Mouse (Mus musculus) forebrain, embryonic 15.5 days (tissue): Measurements from ENCODE around the gene Atp2c2. TPM values are rescaled to one million over a fixed set of nuclear protein-coding genes. Genes with fewer than 3 reads are reported as not detected.

Experiments used
- ATAC-seq: fragments of 200-750 bp; cut with Nextera tagmentation; replicated peaks from 2 replicates; pipeline ENCODE4 v1.8.0; 2017; ENCODE audit warnings: mild to moderate bottlenecking, moderate TSS enrichment, moderate library complexity
- H3K27ac ChIP-seq: fragments of 300-500 bp; sonication (generic); replicated peaks from 2 replicates; pipeline ENCODE4 v1.5.1; 2015; ENCODE audit warnings: mild to moderate bottlenecking, inconsistent platforms
- H3K27me3 ChIP-seq: fragments of 300-500 bp; sonication (generic); 2 replicates; pipeline ENCODE4 v1.6.1; 2015; ENCODE audit warnings: inconsistent platforms
- H3K36me3 ChIP-seq: fragments of 300-500 bp; sonication (generic); 2 replicates; pipeline ENCODE4 v1.6.1; 2015; ENCODE audit warnings: mild to moderate bottlenecking, inconsistent platforms
- H3K4me1 ChIP-seq: fragments of 300-500 bp; sonication (generic); 2 replicates; pipeline ENCODE4 v1.6.1; 2015; ENCODE audit warnings: inconsistent platforms
- H3K4me2 ChIP-seq: fragments of 300-500 bp; sonication (generic); replicated peaks from 2 replicates; pipeline ENCODE4 v1.6.1; 2015; ENCODE audit warnings: mild to moderate bottlenecking, inconsistent platforms
- H3K4me3 ChIP-seq: fragments of 300-500 bp; sonication (generic); 2 replicates; pipeline ENCODE4 v1.5.1; 2015; ENCODE audit warnings: mild to moderate bottlenecking, inconsistent platforms
- H3K9ac ChIP-seq: fragments of 300-500 bp; sonication (generic); replicated peaks from 2 replicates; pipeline ENCODE4 v1.6.1; 2015; ENCODE audit warnings: mild to moderate bottlenecking, inconsistent platforms
- H3K9me3 ChIP-seq: fragments of 300-500 bp; sonication (generic); 2 replicates; pipeline ENCODE4 v1.6.1; 2016; ENCODE audit warnings: inconsistent platforms
- WGBS: fragments of 180-500 bp; shearing (Covaris S2); methylation state at CpG from one replicate; pipeline ENCODE4 v1.1.7; 2015; ENCODE audit warnings: mixed read lengths; 5-methylcytosine and 5-hydroxymethylcytosine counted together
- polyA plus RNA-seq: library from polyadenylated mRNA; unstranded; fragments of >200 nt; fragmentation: Nextera tagmentation; extraction: Ambion mirVana; gene quantifications from 2 replicates; pipeline ENCODE4 v1.2.1, GENCODE M21; 2015

The Atp2c2 gene
- polyA plus RNA-seq, 1 experiment from 2014 or later = 0.09 TPM

GRCm38 (mm10) chr8:119756538-119756937 lies 56.7 kb downstream of the Atp2c2 start:
- H3K4me2 ChIP-seq = no peak overlapping the region
- H3K27ac ChIP-seq = no peak overlapping the region
- peaks cover 7% of the 10 kb centered on the region for H3K36me3 ChIP-seq
- H3K4me3 ChIP-seq = no peak overlapping the region
- no peaks in the 10 kb centered on the region for H3K9me3 ChIP-seq
- peaks cover 10% of the 10 kb centered on the region for H3K4me1 ChIP-seq
- 55% methylated on average over 5 of the region's 5 CpGs for WGBS
- no peaks in the 10 kb centered on the region for H3K27me3 ChIP-seq
- no peak overlapping the region for H3K9ac ChIP-seq
- ATAC-seq = no peak

GRCm38 (mm10) chr8:119761692-119762091 lies 61.9 kb downstream of the Atp2c2 start:
- H3K4me1 ChIP-seq = no peaks in the 10 kb centered on the region
- H3K27ac ChIP-seq = no peak overlapping the region
- 92% methylated on average over 11 of the region's 11 CpGs for WGBS
- no peaks in the 10 kb centered on the region for H3K27me3 ChIP-seq
- H3K36me3 ChIP-seq = peaks cover 17% of the 10 kb centered on the region
- H3K4me3 ChIP-seq = no peak overlapping the region
- H3K9me3 ChIP-seq = no peaks in the 10 kb centered on the region
- H3K9ac ChIP-seq = no peak overlapping the region
- no peak overlapping the region for H3K4me2 ChIP-seq
- ATAC-seq = no peak

- Histone ChIP-seq H3K4me1 (no peaks in the 10 kb centered on the region), H3K4me2 (no peak overlapping the region), H3K9me3 (no peaks in the 10 kb centered on the region), H3K27me3 (no peaks in the 10 kb centered on the region), H3K9ac (no peak overlapping the region), H3K4me3 (no peak overlapping the region), H3K27ac (no peak overlapping the region), H3K36me3 (peaks cover 22% of the 10 kb centered on the region)
- 90% methylated on average over 21 of the region's 21 CpGs for WGBS
- ATAC-seq = no peak
Measured at GRCm38 (mm10) chr8:119762226-119763220, 62.7 kb downstream of the Atp2c2 start.

- Histone ChIP-seq H3K36me3 (peaks cover 27% of the 10 kb centered on the region), H3K4me3 (no peak overlapping the region), H3K27ac (no peak overlapping the region), H3K27me3 (no peaks in the 10 kb centered on the region), H3K9ac (no peak overlapping the region), H3K9me3 (no peaks in the 10 kb centered on the region), H3K4me2 (no peak overlapping the region), H3K4me1 (no peaks in the 10 kb centered on the region)
- no peak for ATAC-seq
- WGBS = 88% methylated on average over 10 of the region's 10 CpGs
Measured at GRCm38 (mm10) chr8:119765311-119765710, 65.5 kb downstream of the Atp2c2 start.

GRCm38 (mm10) chr8:119765761-119766444 lies 66.1 kb downstream of the Atp2c2 start:
- WGBS = 84% methylated on average over 22 of the region's 22 CpGs

GRCm38 (mm10) chr8:119776668-119777245 lies 76.9 kb downstream of the Atp2c2 start:
- 89% methylated on average over 7 of the region's 7 CpGs for WGBS

More at GRCm38 (mm10) chr8:119765761-119766444, 66.1 kb downstream of the Atp2c2 start:
- Histone ChIP-seq H3K4me1 (no peaks in the 10 kb centered on the region), H3K27me3 (no peaks in the 10 kb centered on the region), H3K9me3 (no peaks in the 10 kb centered on the region), H3K4me2 (no peak overlapping the region), H3K9ac (no peak overlapping the region), H3K4me3 (no peak overlapping the region), H3K36me3 (peaks cover 29% of the 10 kb centered on the region; the same call in 1 of the 2 replicates), H3K27ac (no peak overlapping the region)
- ATAC-seq = no peak

GRCm38 (mm10) chr8:119777765-119778164 lies 78.0 kb downstream of the Atp2c2 start:
- no peaks in the 10 kb centered on the region for H3K9me3 ChIP-seq
- ATAC-seq = no peak
- peaks cover 21% of the 10 kb centered on the region for H3K4me1 ChIP-seq

More at GRCm38 (mm10) chr8:119776668-119777245, 76.9 kb downstream of the Atp2c2 start:
- Histone ChIP-seq H3K9me3 (no peaks in the 10 kb centered on the region), H3K27me3 (no peaks in the 10 kb centered on the region), H3K27ac (no peak overlapping the region), H3K36me3 (peaks cover 5% of the 10 kb centered on the region; the same call in 1 of the 2 replicates), H3K4me1 (peaks cover 21% of the 10 kb centered on the region), H3K9ac (no peak overlapping the region), H3K4me3 (no peak overlapping the region), H3K4me2 (no peak overlapping the region)
- no peak for ATAC-seq

DNA sequence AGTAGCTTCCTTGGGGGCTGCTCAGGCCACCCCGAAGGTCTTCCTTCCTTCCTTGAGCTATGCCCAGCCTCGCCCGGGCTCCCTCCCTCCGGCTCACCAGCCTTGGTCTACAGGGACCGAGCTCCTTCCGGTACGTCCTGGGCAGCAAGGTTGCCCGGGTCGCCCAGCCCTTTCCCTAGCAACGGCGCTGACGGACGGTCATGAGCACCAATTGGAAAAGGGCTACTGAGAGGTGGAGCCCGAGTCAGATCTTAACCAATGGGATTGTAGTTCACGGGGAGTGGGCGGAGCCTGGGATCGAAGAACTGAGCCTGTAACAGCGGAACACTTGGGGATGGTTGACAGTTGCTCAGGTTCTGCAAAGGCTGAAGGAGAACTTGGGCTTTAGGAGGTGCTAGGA lies 78.5 kb downstream of the Atp2c2 start, which contains the start of gene Tldc1:
Gene Tldc1, minus strand, starts transcription at position 154 of the 400 bp plus-strand sequence.
- Histone ChIP-seq H3K4me3 (peak within 1 kb of the TSS; percentile 80), H3K4me2 (peak within 1 kb of the TSS; percentile 79), H3K4me1 (peaks cover 21% of the 10 kb centered on the region), H3K27me3 (no peaks in the 10 kb centered on the region), H3K9me3 (no peaks in the 10 kb centered on the region), H3K27ac (peak within 1 kb of the TSS; percentile 81), H3K9ac (peak within 1 kb of the TSS; percentile 80), H3K36me3 (no peaks in the 10 kb centered on the region; the same call in 1 of the 2 replicates)
- 1% methylated on average over 18 of the region's 18 CpGs for WGBS
- peak; percentile 97 for ATAC-seq

More at GRCm38 (mm10) chr8:119777765-119778164, 78.0 kb downstream of the Atp2c2 start:
- peak overlapping the region; percentile 80 for H3K9ac ChIP-seq
- WGBS = 21% methylated on average over 7 of the region's 7 CpGs
- peak overlapping the region; percentile 69 for H3K27ac ChIP-seq
- H3K27me3 ChIP-seq = no peaks in the 10 kb centered on the region
- peak overlapping the region; percentile 79 for H3K4me2 ChIP-seq
- H3K4me3 ChIP-seq = peak overlapping the region; percentile 80
- peaks cover 5% of the 10 kb centered on the region; the same call in 1 of the 2 replicates for H3K36me3 ChIP-seq

DNA sequence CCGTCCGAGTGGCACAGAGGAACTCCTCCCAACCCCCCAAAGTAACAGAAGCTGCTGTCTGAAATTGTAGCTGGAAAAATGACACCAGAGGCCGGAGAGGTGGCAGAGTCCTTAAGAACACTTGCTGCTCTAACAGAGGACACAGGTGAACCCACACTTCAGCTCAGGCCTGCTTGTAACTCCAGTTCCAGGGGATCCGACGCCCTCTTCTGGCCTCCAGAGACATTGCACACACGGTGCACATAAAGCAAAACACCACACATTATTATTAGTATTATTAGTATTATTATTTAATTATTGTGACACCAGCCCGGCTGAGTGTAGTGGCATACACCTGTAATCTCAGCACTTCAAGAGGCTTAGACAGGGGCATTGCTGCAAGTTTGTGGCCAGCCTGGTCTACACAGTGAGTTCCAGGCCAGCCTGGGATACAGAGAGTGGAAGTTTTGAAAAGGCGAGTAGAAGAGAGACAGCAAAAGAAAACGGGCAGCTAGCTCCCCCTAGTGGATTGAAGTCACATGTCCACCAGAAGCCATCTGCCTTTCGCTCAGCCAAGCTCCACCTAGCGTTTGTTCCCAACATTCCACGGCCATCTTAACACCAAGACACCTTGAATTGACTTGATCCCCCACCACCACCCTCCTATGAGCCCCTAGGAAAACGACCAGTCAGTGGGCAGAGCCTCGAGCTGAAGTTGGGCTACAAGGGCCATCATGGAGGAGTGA lies 79.4 kb downstream of the Atp2c2 start:
- no peaks in the 10 kb centered on the region for H3K36me3 ChIP-seq
- no peak for ATAC-seq

GRCm38 (mm10) chr8:119780402-119781049 lies 80.7 kb downstream of the Atp2c2 start:
- no peak overlapping the region for H3K27ac ChIP-seq
- 82% methylated on average over 9 of the region's 9 CpGs for WGBS
- ATAC-seq = no peak

More for the DNA sequence above, 79.4 kb downstream of the Atp2c2 start:
- Histone ChIP-seq H3K27ac (peak overlapping the region; percentile 81; the same call in 1 of the 2 replicates), H3K4me1 (peaks cover 21% of the 10 kb centered on the region), H3K9ac (no peak overlapping the region), H3K4me2 (peak overlapping the region; percentile 79), H3K9me3 (no peaks in the 10 kb centered on the region), H3K4me3 (no peak overlapping the region), H3K27me3 (no peaks in the 10 kb centered on the region)
- 23% methylated on average over 14 of the region's 14 CpGs for WGBS

More at GRCm38 (mm10) chr8:119780402-119781049, 80.7 kb downstream of the Atp2c2 start:
- peaks cover 29% of the 10 kb centered on the region for H3K4me1 ChIP-seq
- H3K36me3 ChIP-seq = no peaks in the 10 kb centered on the region
- no peak overlapping the region for H3K4me2 ChIP-seq
- H3K27me3 ChIP-seq = no peaks in the 10 kb centered on the region
- H3K4me3 ChIP-seq = no peak overlapping the region
- no peak overlapping the region for H3K9ac ChIP-seq
- no peaks in the 10 kb centered on the region for H3K9me3 ChIP-seq
